Mouse (Mus musculus) spleen, adult 12 weeks (tissue): Measurements from ENCODE around the gene Tmprss11a.

Experiments
- DNase-seq: peaks from one replicate; pipeline ENCODE4 v3.0.0; 2022; ENCODE audit warnings: low spot score

The Tmprss11a gene

GRCm38 (mm10) chr5:86468890-86469289 lies at the start of gene Tmprss11a:
Gene Tmprss11a (minus strand): TSS chr5:86468990.
- no peak for DNase-seq

GRCm38 (mm10) chr5:86518500-86518899 lies 49.7 kb upstream of the Tmprss11a start, which contains the start of gene Tmprss11g:
Gene Tmprss11g (minus strand): TSS chr5:86518600.
- DNase-seq: no peak

- DNase-seq: no peak
Observed at GRCm38 (mm10) chr5:86511538-86511937, 42.7 kb upstream of the Tmprss11a start.

- no peak for DNase-seq
Observed at GRCm38 (mm10) chr5:86493453-86493852, 24.7 kb upstream of the Tmprss11a start.

- DNase-seq: no peak
Observed at GRCm38 (mm10) chr5:86482562-86482961, 13.8 kb upstream of the Tmprss11a start.

GRCm38 (mm10) chr5:86482031-86482430 lies 13.2 kb upstream of the Tmprss11a start:
- no peak for DNase-seq

GRCm38 (mm10) chr5:86473859-86474258 lies 5.1 kb upstream of the Tmprss11a start:
- DNase-seq: no peak

GRCm38 (mm10) chr5:86439306-86439705 lies 29.5 kb downstream of the Tmprss11a start:
- DNase-seq: no peak

GRCm38 (mm10) chr5:86438548-86438947 lies 30.2 kb downstream of the Tmprss11a start:
- DNase-seq: no peak

- DNase-seq: no peak
Observed at GRCm38 (mm10) chr5:86432697-86433096, 36.1 kb downstream of the Tmprss11a start.

GRCm38 (mm10) chr5:86431096-86431495 lies 37.7 kb downstream of the Tmprss11a start:
- DNase-seq: no peak

- no peak for DNase-seq
Observed at GRCm38 (mm10) chr5:86421323-86422028, 47.3 kb downstream of the Tmprss11a start.

GRCm38 (mm10) chr5:86419494-86419893 lies 49.3 kb downstream of the Tmprss11a start:
- no peak for DNase-seq

GRCm38 (mm10) chr5:86414280-86414679 lies 54.5 kb downstream of the Tmprss11a start:
- DNase-seq: no peak

- DNase-seq: no peak
Observed at GRCm38 (mm10) chr5:86410815-86411214, 58.0 kb downstream of the Tmprss11a start.

- DNase-seq: no peak
Observed at GRCm38 (mm10) chr5:86407941-86408340, 60.8 kb downstream of the Tmprss11a start.

GRCm38 (mm10) chr5:86407191-86407590 lies 61.6 kb downstream of the Tmprss11a start:
- no peak for DNase-seq

- no peak for DNase-seq
Observed at GRCm38 (mm10) chr5:86373320-86373719, 95.5 kb downstream of the Tmprss11a start, which contains the start of gene Tmprss11d. Gene Tmprss11d (minus strand): TSS chr5:86373420.
